Mouse (Mus musculus): ENCODE measurements around the gene Olfr1141. TPM values are rescaled to one million over a fixed set of nuclear protein-coding genes. Genes with fewer than 3 reads are reported as not detected.

Gene Olfr1141
- total and polyA plus RNA-seq, 2 experiments, result not detected

DNA sequence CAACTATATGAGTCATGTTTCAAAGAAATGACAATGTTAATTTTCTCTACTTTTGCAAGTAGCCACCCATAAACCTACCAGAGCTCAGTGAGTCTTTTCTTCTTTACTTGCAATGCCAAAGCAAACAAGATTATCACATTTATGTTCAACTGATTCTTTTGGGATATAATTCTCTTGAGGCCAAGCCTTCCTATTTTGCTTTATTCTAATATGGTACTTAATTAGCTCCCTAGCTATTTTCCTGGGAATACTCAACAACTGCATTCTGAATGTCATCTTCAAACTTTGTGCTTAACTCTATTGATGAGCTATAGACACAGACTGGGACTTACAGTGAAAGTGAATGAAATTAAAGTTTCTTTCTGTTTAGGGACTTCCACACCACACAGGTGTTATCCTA, 40.7 kb downstream of the Olfr1141 start, which contains the start of gene Olfr1137:
Gene Olfr1137, minus strand, starts transcription at position 101 of the 400 bp plus-strand sequence.
- Histone ChIP-seq H3K79me2 (ENCODE audit: control insufficient read depth, insufficient read depth, low read length) (no peaks in the 10 kb centered on the region), H3K4me1 (ENCODE audit: control insufficient read depth, insufficient read depth, low read length) (no peaks in the 10 kb centered on the region), H3K27ac (replicated peaks; ENCODE audit: insufficient read depth, low read depth, low read length) (no peak within 1 kb of the TSS), H3K9ac (ENCODE audit: low read depth, low read length) (no peak within 1 kb of the TSS), H3K4me3 (ENCODE audit: insufficient read depth, low read depth, low read length) (no peak within 1 kb of the TSS), H3K36me3 (ENCODE audit: control insufficient read depth, insufficient read depth, low read length) (no peaks in the 10 kb centered on the region), H3K27me3 (ENCODE audit: control insufficient read depth, insufficient read depth, low read length) (no peaks in the 10 kb centered on the region)
- TF ChIP-seq POLR2A (IDR thresholded peaks at IDR 0.05; ENCODE audit: extremely low read depth, insufficient read depth, low read length), result no peak
- no peak for TF ChIP-seq CTCF (IDR thresholded peaks at IDR 0.05; ENCODE audit: low read depth, low read length)
- DNase-seq (ENCODE audit: extremely low read depth, low read depth, low spot score), result no peak

Other genes with a start within 250 kb of the Olfr1141 start
- gene Pramel6, start 247.4 kb downstream of the Olfr1141 start, total RNA-seq (2014; rRNA removed), result not detected in 2 replicates
- not detected in 2 replicates for gene Pramel6, start 247.4 kb downstream of the Olfr1141 start, polyA plus RNA-seq (2012; rRNA removed)
- not detected in 2 replicates for gene Olfr153, start 222.2 kb downstream of the Olfr1141 start, total RNA-seq (2014; rRNA removed)
- gene Olfr153, start 222.2 kb downstream of the Olfr1141 start, polyA plus RNA-seq (2012; rRNA removed), result not detected in 2 replicates
- not detected in 2 replicates for gene Olfr1128, start 208.4 kb downstream of the Olfr1141 start, total RNA-seq (2014; rRNA removed)
- not detected in 2 replicates for gene Olfr1128, start 208.4 kb downstream of the Olfr1141 start, polyA plus RNA-seq (2012; rRNA removed)
- gene Olfr1129, start 180.1 kb downstream of the Olfr1141 start, total RNA-seq (2014; rRNA removed), result not detected in 2 replicates
- not detected in 2 replicates for gene Olfr1129, start 180.1 kb downstream of the Olfr1141 start, polyA plus RNA-seq (2012; rRNA removed)
- gene Olfr1130, start 147.8 kb downstream of the Olfr1141 start, total RNA-seq (2014; rRNA removed), result not detected in 2 replicates
- gene Olfr1130, start 147.8 kb downstream of the Olfr1141 start, polyA plus RNA-seq (2012; rRNA removed), result not detected in 2 replicates
- gene Olfr1131, start 126.9 kb downstream of the Olfr1141 start, total RNA-seq (2014; rRNA removed), result not detected in 2 replicates
- gene Olfr1131, start 126.9 kb downstream of the Olfr1141 start, polyA plus RNA-seq (2012; rRNA removed), result not detected in 2 replicates
- not detected in 2 replicates for gene Olfr1132, start 116.5 kb downstream of the Olfr1141 start, total RNA-seq (2014; rRNA removed)
- gene Olfr1132, start 116.5 kb downstream of the Olfr1141 start, polyA plus RNA-seq (2012; rRNA removed), result not detected in 2 replicates
- gene Olfr1133, start 106.6 kb downstream of the Olfr1141 start, total RNA-seq (2014; rRNA removed), result not detected in 2 replicates
- gene Olfr1133, start 106.6 kb downstream of the Olfr1141 start, polyA plus RNA-seq (2012; rRNA removed), result not detected in 2 replicates
- gene Olfr1134, start 95.5 kb downstream of the Olfr1141 start, total RNA-seq (2014; rRNA removed), result not detected in 2 replicates
- not detected in 2 replicates for gene Olfr1134, start 95.5 kb downstream of the Olfr1141 start, polyA plus RNA-seq (2012; rRNA removed)
- not detected in 2 replicates for gene Olfr1135, start 80.3 kb downstream of the Olfr1141 start, total RNA-seq (2014; rRNA removed)
- gene Olfr1135, start 80.3 kb downstream of the Olfr1141 start, polyA plus RNA-seq (2012; rRNA removed), result not detected in 2 replicates
- not detected in 2 replicates for gene Olfr1136, start 60.0 kb downstream of the Olfr1141 start, total RNA-seq (2014; rRNA removed)
- not detected in 2 replicates for gene Olfr1136, start 60.0 kb downstream of the Olfr1141 start, polyA plus RNA-seq (2012; rRNA removed)
- not detected in 2 replicates for gene Olfr1137, start 40.8 kb downstream of the Olfr1141 start, total RNA-seq (2014; rRNA removed)
- gene Olfr1137, start 40.8 kb downstream of the Olfr1141 start, polyA plus RNA-seq (2012; rRNA removed), result not detected in 2 replicates
- gene Olfr1138, start 14.0 kb downstream of the Olfr1141 start, total RNA-seq (2014; rRNA removed), result not detected in 2 replicates
- gene Olfr1138, start 14.0 kb downstream of the Olfr1141 start, polyA plus RNA-seq (2012; rRNA removed), result not detected in 2 replicates
- gene Olfr1140, start 10.2 kb downstream of the Olfr1141 start, total RNA-seq (2014; rRNA removed), result not detected in 2 replicates
- not detected in 2 replicates for gene Olfr1140, start 10.2 kb downstream of the Olfr1141 start, polyA plus RNA-seq (2012; rRNA removed)
- not detected in 2 replicates for gene Olfr152, start 25.5 kb upstream of the Olfr1141 start, total RNA-seq (2014; rRNA removed)
- gene Olfr152, start 25.5 kb upstream of the Olfr1141 start, polyA plus RNA-seq (2012; rRNA removed), result not detected in 2 replicates
- gene Olfr1143, start 46.6 kb upstream of the Olfr1141 start, total RNA-seq (2014; rRNA removed), result not detected in 2 replicates
- not detected in 2 replicates for gene Olfr1143, start 46.6 kb upstream of the Olfr1141 start, polyA plus RNA-seq (2012; rRNA removed)
- not detected in 2 replicates for gene Olfr1145, start 55.8 kb upstream of the Olfr1141 start, total RNA-seq (2014; rRNA removed)
- not detected in 2 replicates for gene Olfr1145, start 55.8 kb upstream of the Olfr1141 start, polyA plus RNA-seq (2012; rRNA removed)
- gene Olfr1148, start 76.5 kb upstream of the Olfr1141 start, total RNA-seq (2014; rRNA removed), result not detected in 2 replicates
- gene Olfr1148, start 76.5 kb upstream of the Olfr1141 start, polyA plus RNA-seq (2012; rRNA removed), result not detected in 2 replicates
- not detected in 2 replicates for gene Olfr1150-ps1, start 90.0 kb upstream of the Olfr1141 start, total RNA-seq (2014; rRNA removed)
- gene Olfr1150-ps1, start 90.0 kb upstream of the Olfr1141 start, polyA plus RNA-seq (2012; rRNA removed), result not detected in 2 replicates
- gene Olfr1151, start 101.9 kb upstream of the Olfr1141 start, total RNA-seq (2014; rRNA removed), result not detected in 2 replicates
- gene Olfr1151, start 101.9 kb upstream of the Olfr1141 start, polyA plus RNA-seq (2012; rRNA removed), result not detected in 2 replicates
- gene Olfr1152, start 112.5 kb upstream of the Olfr1141 start, total RNA-seq (2014; rRNA removed), result not detected in 2 replicates
- not detected in 2 replicates for gene Olfr1152, start 112.5 kb upstream of the Olfr1141 start, polyA plus RNA-seq (2012; rRNA removed)
- gene Olfr1153, start 141.0 kb upstream of the Olfr1141 start, total RNA-seq (2014; rRNA removed), result not detected in 2 replicates
- gene Olfr1153, start 141.0 kb upstream of the Olfr1141 start, polyA plus RNA-seq (2012; rRNA removed), result not detected in 2 replicates
- not detected in 2 replicates for gene Olfr1154, start 151.2 kb upstream of the Olfr1141 start, total RNA-seq (2014; rRNA removed)
- gene Olfr1154, start 151.2 kb upstream of the Olfr1141 start, polyA plus RNA-seq (2012; rRNA removed), result not detected in 2 replicates
- not detected in 2 replicates for gene Olfr1155, start 191.1 kb upstream of the Olfr1141 start, total RNA-seq (2014; rRNA removed)
- not detected in 2 replicates for gene Olfr1155, start 191.1 kb upstream of the Olfr1141 start, polyA plus RNA-seq (2012; rRNA removed)
- gene Olfr1156, start 199.1 kb upstream of the Olfr1141 start, total RNA-seq (2014; rRNA removed), result not detected in 2 replicates
- not detected in 2 replicates for gene Olfr1156, start 199.1 kb upstream of the Olfr1141 start, polyA plus RNA-seq (2012; rRNA removed)
- gene Olfr1157, start 214.3 kb upstream of the Olfr1141 start, total RNA-seq (2014; rRNA removed), result not detected in 2 replicates
- gene Olfr1157, start 214.3 kb upstream of the Olfr1141 start, polyA plus RNA-seq (2012; rRNA removed), result not detected in 2 replicates
- not detected in 2 replicates for gene Olfr74, start 220.7 kb upstream of the Olfr1141 start, total RNA-seq (2014; rRNA removed)
- gene Olfr74, start 220.7 kb upstream of the Olfr1141 start, polyA plus RNA-seq (2012; rRNA removed), result not detected in 2 replicates
- gene Olfr1158, start 236.1 kb upstream of the Olfr1141 start, total RNA-seq (2014; rRNA removed), result not detected in 2 replicates
- gene Olfr1158, start 236.1 kb upstream of the Olfr1141 start, polyA plus RNA-seq (2012; rRNA removed), result not detected in 2 replicates

Measured in liver, adult 2 months (tissue).